Mouse (Mus musculus) megakaryocyte-erythroid progenitor cell, adult 5-6 weeks (primary cell): ENCODE data around the gene Usp36. TPM values are rescaled to one million over a fixed set of nuclear protein-coding genes. Genes with fewer than 3 reads are reported as not detected.

Experiments used
- total RNA-seq, 2 experiments: library from RNA; stranded (forward) in 1 of 2; stranded (reverse) in 1 of 2; fragments of 200-1000, 215-1000 nt in 1 of 2; fragments of >200 nt in 1 of 2; fragmentation: Nextera tagmentation in 1 of 2; gene quantifications; 2 replicates each; pipeline ENCODE4 v1.2.3; 2014 to 2017

Gene Usp36
- total RNA-seq, 2 experiments from 2014 or later: 16.6 to 39.5 TPM

Other genes with a start within 250 kb of the Usp36 start
- 0.05 and 1.2 TPM in 2 replicates for gene Dnah17, start 159.6 kb downstream of the Usp36 start, total RNA-seq (2014; fragmentation: Nextera tagmentation)
- gene Dnah17, start 159.6 kb downstream of the Usp36 start, total RNA-seq (2017): 0.04 TPM in 1 of 2 replicates, not detected in the other
- gene Cyth1, start 41.7 kb downstream of the Usp36 start, total RNA-seq (2014; fragmentation: Nextera tagmentation): 6.8 and 14.3 TPM in 2 replicates
- 11.2 and 17.7 TPM in 2 replicates for gene Cyth1, start 41.7 kb downstream of the Usp36 start, total RNA-seq (2017)
- gene Cep295nl, start 52.3 kb upstream of the Usp36 start, total RNA-seq (2014; fragmentation: Nextera tagmentation): 0.81 and 2.2 TPM in 2 replicates
- 1.2 TPM in 2 replicates for gene Cep295nl, start 52.3 kb upstream of the Usp36 start, total RNA-seq (2017)
- 4.4 and 8.0 TPM in 2 replicates for gene Timp2, start 65.5 kb upstream of the Usp36 start, total RNA-seq (2014; fragmentation: Nextera tagmentation)
- 9.3 and 9.5 TPM in 2 replicates for gene Timp2, start 65.5 kb upstream of the Usp36 start, total RNA-seq (2017)
- gene Lgals3bp, start 111.8 kb upstream of the Usp36 start, total RNA-seq (2014; fragmentation: Nextera tagmentation): 174 and 211 TPM in 2 replicates
- gene Lgals3bp, start 111.8 kb upstream of the Usp36 start, total RNA-seq (2017): 112 and 174 TPM in 2 replicates
- gene Cant1, start 128.8 kb upstream of the Usp36 start, total RNA-seq (2014; fragmentation: Nextera tagmentation): 23.9 and 24.7 TPM in 2 replicates
- gene Cant1, start 128.8 kb upstream of the Usp36 start, total RNA-seq (2017): 7.3 and 11.3 TPM in 2 replicates
- gene C1qtnf1, start 138.0 kb upstream of the Usp36 start, total RNA-seq (2014; fragmentation: Nextera tagmentation): not detected in 2 replicates
- gene C1qtnf1, start 138.0 kb upstream of the Usp36 start, total RNA-seq (2017): not detected in 2 replicates
- 13.5 and 13.7 TPM in 2 replicates for gene Engase, start 186.6 kb upstream of the Usp36 start, total RNA-seq (2014; fragmentation: Nextera tagmentation)
- 6.1 and 10.7 TPM in 2 replicates for gene Engase, start 186.6 kb upstream of the Usp36 start, total RNA-seq (2017)